Mouse (Mus musculus): ENCODE measurements around the gene Atf4.
A peak's percentile ranks its signal among the peaks of the same experiment; 100 is the strongest.

Gene Atf4

GRCm38 (mm10) chr15:80288036-80288435, 33.1 kb downstream of the Atf4 start:
- no peak for DNase-seq

GRCm38 (mm10) chr15:80289436-80289835, 34.5 kb downstream of the Atf4 start:
- peak; percentile 59 for DNase-seq

DNA sequence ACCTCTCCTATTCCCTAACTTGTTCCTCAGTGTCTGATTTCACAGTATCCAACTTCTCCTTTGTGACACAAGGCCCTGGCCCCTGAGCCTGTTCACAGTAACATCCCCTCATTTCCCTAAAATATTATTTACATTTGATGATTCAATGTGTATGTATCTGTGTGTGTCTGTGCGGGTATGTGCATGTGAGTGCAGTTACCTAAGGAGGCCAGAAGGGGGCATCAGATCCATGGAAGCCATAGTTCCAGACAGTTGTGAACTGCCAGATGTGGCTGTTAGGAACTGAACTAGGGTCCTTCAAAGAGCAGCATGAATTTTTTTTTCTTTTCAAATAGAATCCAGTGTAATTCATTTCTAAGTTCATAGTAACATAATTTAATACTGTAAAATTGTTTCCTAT, 42.2 kb downstream of the Atf4 start:
- no peak for DNase-seq

- no peak for DNase-seq
Observed at GRCm38 (mm10) chr15:80303779-80304178, 48.8 kb downstream of the Atf4 start.

GRCm38 (mm10) chr15:80304188-80304587, 49.2 kb downstream of the Atf4 start:
- DNase-seq, result no peak

GRCm38 (mm10) chr15:80306146-80306545, 51.2 kb downstream of the Atf4 start:
- no peak for DNase-seq

Measured in kidney, adult 11 months (tissue).